Comparison of ENCODE assay signal across 9 mouse cellular contexts in genomic region chr12:85304725-85305124, GRCm38 (mm10). TPM values are rescaled to one million over a fixed set of nuclear protein-coding genes. Genes with fewer than 3 reads are reported as not detected.
DNase-seq lines count a peak whose midpoint lies in the region; ATAC-seq and TF ChIP-seq lines count a peak whose summit lies in the region.
"Had no signal": no experiment of that assay in that cellular context is flagged by ENCODE, and none has a peak within 500 bp of the region (broad histone marks: within the 10 kb centered on the region; RNA-seq: fewer than 3 reads in every experiment).

No protein-coding gene starts in this region.

- no peak overlapping the region for H3K9ac ChIP-seq in intestine, embryonic 16.5 days (ENCODE audit: low read depth, low read length)
- H3K9ac ChIP-seq in intestine, embryonic 15.5 days, result no peak overlapping the region
- H3K9ac ChIP-seq in forebrain, embryonic 16.5 days (replicated peaks; ENCODE audit: low read depth, low read length), result no peak overlapping the region

- no peak for TF ChIP-seq CTCF in bone marrow macrophage, adult 2 months (IDR thresholded peaks at IDR 0.05; ENCODE audit: low read depth, low read length)
- no peak for TF ChIP-seq CTCF in olfactory bulb, adult 2 months (IDR thresholded peaks at IDR 0.05; ENCODE audit: insufficient read depth, low read depth, low read length)

- no peak overlapping the region for H3K4me2 ChIP-seq in intestine, embryonic 16.5 days (ENCODE audit: low read depth, low read length)
- no peak overlapping the region for H3K4me2 ChIP-seq in intestine, embryonic 15.5 days (replicated peaks)
- H3K4me2 ChIP-seq in forebrain, embryonic 16.5 days (ENCODE audit: low read length), result no peak overlapping the region
- H3K4me2 ChIP-seq: lung, embryonic 15.5 days had no signal

- WGBS in intestine, embryonic 16.5 days, result 62% methylated on average over 4 of the region's 4 CpGs
- WGBS in intestine, embryonic 15.5 days, result 73% methylated on average over 4 of the region's 4 CpGs
- WGBS in olfactory bulb, adult 2 months, result 50% methylated on average over 4 of the region's 4 CpGs
- 82% methylated on average over 4 of the region's 4 CpGs for WGBS in forebrain, embryonic 16.5 days

- no peaks in the 10 kb centered on the region for H3K27me3 ChIP-seq in intestine, embryonic 16.5 days (replicated peaks; ENCODE audit: control insufficient read depth, insufficient read depth, low read length)
- no peaks in the 10 kb centered on the region for H3K27me3 ChIP-seq in intestine, embryonic 15.5 days (replicated peaks)
- H3K27me3 ChIP-seq in forebrain, embryonic 16.5 days (replicated peaks; ENCODE audit: control insufficient read depth, insufficient read depth, low read length), result no peaks in the 10 kb centered on the region
- H3K27me3 ChIP-seq: lung, embryonic 15.5 days had no signal

- H3K36me3 ChIP-seq in intestine, embryonic 16.5 days (ENCODE audit: control insufficient read depth, insufficient read depth, low read length), result peaks cover 32% of the 10 kb centered on the region
- H3K36me3 ChIP-seq in intestine, embryonic 15.5 days, result peaks cover 53% of the 10 kb centered on the region
- peaks cover 36% of the 10 kb centered on the region for H3K36me3 ChIP-seq in forebrain, embryonic 16.5 days (ENCODE audit: control insufficient read depth, insufficient read depth)

- ATAC-seq in intestine, embryonic 16.5 days, result peak; percentile 19; the same call in 1 of the 2 replicates
- ATAC-seq in intestine, embryonic 15.5 days, result no peak
- ATAC-seq in forebrain, embryonic 16.5 days, result no peak

- no peaks in the 10 kb centered on the region for H3K9me3 ChIP-seq in intestine, embryonic 16.5 days (ENCODE audit: control insufficient read depth, low read length)
- H3K9me3 ChIP-seq in intestine, embryonic 15.5 days, result no peaks in the 10 kb centered on the region
- H3K9me3 ChIP-seq in forebrain, embryonic 16.5 days (ENCODE audit: control insufficient read depth, low read length), result no peaks in the 10 kb centered on the region
- H3K9me3 ChIP-seq: lung, embryonic 15.5 days had no signal

- peaks cover 3% of the 10 kb centered on the region; the same call in 1 of the 2 replicates for H3K4me1 ChIP-seq in intestine, embryonic 16.5 days (ENCODE audit: control insufficient read depth, insufficient read depth, low read length)
- H3K4me1 ChIP-seq in intestine, embryonic 15.5 days (replicated peaks), result peaks cover 7% of the 10 kb centered on the region
- peaks cover 9% of the 10 kb centered on the region for H3K4me1 ChIP-seq in bone marrow macrophage, adult 2 months (ENCODE audit: control insufficient read depth, insufficient read depth, low read length)
- H3K4me1 ChIP-seq in olfactory bulb, adult 2 months (ENCODE audit: control insufficient read depth, insufficient read depth, low read length), result peaks cover 4% of the 10 kb centered on the region
- no peaks in the 10 kb centered on the region for H3K4me1 ChIP-seq in forebrain, embryonic 16.5 days (replicated peaks; ENCODE audit: control insufficient read depth, insufficient read depth, low read length)

- H3K4me3 ChIP-seq in intestine, embryonic 16.5 days (ENCODE audit: low read length), result no peak overlapping the region
- H3K4me3 ChIP-seq in intestine, embryonic 15.5 days (replicated peaks), result no peak overlapping the region
- no peak overlapping the region for H3K4me3 ChIP-seq in bone marrow macrophage, adult 2 months (ENCODE audit: insufficient read depth, low read length)
- H3K4me3 ChIP-seq in olfactory bulb, adult 2 months (ENCODE audit: insufficient read depth, low read depth, low read length), result no peak overlapping the region
- H3K4me3 ChIP-seq in forebrain, embryonic 16.5 days (replicated peaks; ENCODE audit: low read length), result no peak overlapping the region
- H3K4me3 ChIP-seq: lung, embryonic 15.5 days had no signal

- no peak overlapping the region for H3K27ac ChIP-seq in intestine, embryonic 16.5 days (ENCODE audit: low read length)
- no peak overlapping the region for H3K27ac ChIP-seq in intestine, embryonic 15.5 days
- peak overlapping the region; percentile 46 for H3K27ac ChIP-seq in bone marrow macrophage, adult 2 months (ENCODE audit: insufficient read depth, low read depth, low read length)
- H3K27ac ChIP-seq in olfactory bulb, adult 2 months (ENCODE audit: insufficient read depth, low read depth, low read length), result peak overlapping the region; percentile 43; the same call in 1 of the 2 replicates
- H3K27ac ChIP-seq in forebrain, embryonic 16.5 days (ENCODE audit: low read length), result no peak overlapping the region

- TF ChIP-seq POLR2A in bone marrow macrophage, adult 2 months (IDR thresholded peaks at IDR 0.05; ENCODE audit: borderline replicate concordance, low read depth, low read length), result no peak
- no peak for TF ChIP-seq POLR2A in olfactory bulb, adult 2 months (IDR thresholded peaks at IDR 0.05; ENCODE audit: insufficient read depth, low read depth, low read length)

- DNase-seq in A20 (ENCODE audit: low read depth, low spot score), result peak; percentile 79
- DNase-seq in ovary, postnatal 36 days (ENCODE audit: low spot score), result no peak
- no peak for DNase-seq in frontal cortex, postnatal 14 days (ENCODE audit: low spot score in 2 of 2)

RNA-seq across cellular contexts. Expression of gene Zc2hc1c, which starts 16.3 kb away (rescaled TPM):
- polyA plus RNA-seq in intestine, embryonic 16.5 days (2015; fragmentation: Nextera tagmentation; extraction: Ambion mirVana), result 1.5 TPM in 2 replicates
- 1.7 TPM in 2 replicates for polyA plus RNA-seq in intestine, embryonic 15.5 days (2015; fragmentation: Nextera tagmentation; extraction: Ambion mirVana)
- not detected in 2 replicates for polyA plus RNA-seq in bone marrow macrophage, adult 2 months (2012; ENCODE audit: insufficient read depth, insufficient read length, missing spikeins)
- not detected in 2 replicates for polyA plus RNA-seq in olfactory bulb, adult 2 months (2012; ENCODE audit: insufficient read depth, insufficient read length, low replicate concordance, missing spikeins)
- polyA plus RNA-seq in forebrain, embryonic 16.5 days (2015; fragmentation: Nextera tagmentation; extraction: Ambion mirVana), result 0.86 and 0.98 TPM in 2 replicates

RNA-seq across cellular contexts. Expression of gene Acyp1, which starts 16.5 kb away (rescaled TPM):
- polyA plus RNA-seq in intestine, embryonic 16.5 days (2015; fragmentation: Nextera tagmentation; extraction: Ambion mirVana), result 50.2 and 52.3 TPM in 2 replicates
- 47.6 and 58.2 TPM in 2 replicates for polyA plus RNA-seq in intestine, embryonic 15.5 days (2015; fragmentation: Nextera tagmentation; extraction: Ambion mirVana)
- polyA plus RNA-seq in bone marrow macrophage, adult 2 months (2012; ENCODE audit: insufficient read depth, insufficient read length, missing spikeins), result 23.5 and 24.0 TPM in 2 replicates
- not detected in 2 replicates for polyA plus RNA-seq in olfactory bulb, adult 2 months (2012; ENCODE audit: insufficient read depth, insufficient read length, low replicate concordance, missing spikeins)
- 46.9 and 52.8 TPM in 2 replicates for polyA plus RNA-seq in forebrain, embryonic 16.5 days (2015; fragmentation: Nextera tagmentation; extraction: Ambion mirVana)

RNA-seq across cellular contexts. Expression of gene Mlh3, which starts 34.3 kb away (rescaled TPM):
- polyA plus RNA-seq in intestine, embryonic 16.5 days (2015; fragmentation: Nextera tagmentation; extraction: Ambion mirVana), result 5.5 and 5.7 TPM in 2 replicates
- 6.7 and 6.9 TPM in 2 replicates for polyA plus RNA-seq in intestine, embryonic 15.5 days (2015; fragmentation: Nextera tagmentation; extraction: Ambion mirVana)
- polyA plus RNA-seq in bone marrow macrophage, adult 2 months (2012; ENCODE audit: insufficient read depth, insufficient read length, missing spikeins), result 7.0 and 8.1 TPM in 2 replicates
- polyA plus RNA-seq in olfactory bulb, adult 2 months (2012; ENCODE audit: insufficient read depth, insufficient read length, low replicate concordance, missing spikeins), result not detected in 2 replicates
- 10.7 and 11.7 TPM in 2 replicates for polyA plus RNA-seq in forebrain, embryonic 16.5 days (2015; fragmentation: Nextera tagmentation; extraction: Ambion mirVana)

RNA-seq across cellular contexts. Expression of gene Nek9, which starts 34.4 kb away (rescaled TPM):
- 13.2 and 15.9 TPM in 2 replicates for polyA plus RNA-seq in intestine, embryonic 16.5 days (2015; fragmentation: Nextera tagmentation; extraction: Ambion mirVana)
- 16.2 and 16.7 TPM in 2 replicates for polyA plus RNA-seq in intestine, embryonic 15.5 days (2015; fragmentation: Nextera tagmentation; extraction: Ambion mirVana)
- polyA plus RNA-seq in bone marrow macrophage, adult 2 months (2012; ENCODE audit: insufficient read depth, insufficient read length, missing spikeins), result 46.6 and 52.4 TPM in 2 replicates
- not detected in 2 replicates for polyA plus RNA-seq in olfactory bulb, adult 2 months (2012; ENCODE audit: insufficient read depth, insufficient read length, low replicate concordance, missing spikeins)
- 13.2 and 13.9 TPM in 2 replicates for polyA plus RNA-seq in forebrain, embryonic 16.5 days (2015; fragmentation: Nextera tagmentation; extraction: Ambion mirVana)

Comparison
In these comparisons a context has a peak if more than half of its experiments do, and no peak if none do; other contexts are left out.
1. H3K27ac ChIP-seq: peak in bone marrow macrophage, adult 2 months (single experiment) and olfactory bulb, adult 2 months (single experiment); none in intestine, embryonic 16.5 days (single experiment), intestine, embryonic 15.5 days (single experiment) and forebrain, embryonic 16.5 days (single experiment).
2. RNA of gene Acyp1, which starts 16.5 kb away (polyA plus RNA-seq): 47.6 to 58.2 TPM in intestine, embryonic 15.5 days, 50.2 to 52.3 TPM in intestine, embryonic 16.5 days, 46.9 to 52.8 TPM in forebrain, embryonic 16.5 days and 23.5 to 24.0 TPM in bone marrow macrophage, adult 2 months; not detected in olfactory bulb, adult 2 months; every median in the first group is over 10 times any median in the second.